Mouse (Mus musculus) limb, embryonic 11.5 days (tissue): Measurements from ENCODE around the gene Adam22. TPM values are rescaled to one million over a fixed set of nuclear protein-coding genes. Genes with fewer than 3 reads are reported as not detected.

Experiments
- ATAC-seq: fragments of 200-750 bp; cut with Nextera tagmentation; 2 replicates; pipeline ENCODE4 v1.8.0; 2017; ENCODE audit warnings: low read depth; ENCODE audit not compliant: insufficient number of reproducible peaks, low FRiP score, low TSS enrichment
- DNase-seq: peaks from one replicate; pipeline ENCODE4 v3.0.0-alpha.2; 2015; ENCODE audit warnings: low spot score
- H3K27ac ChIP-seq: fragments of 300-500 bp; sonication (generic); replicated peaks from 2 replicates; pipeline ENCODE4 v1.5.1; 2014; ENCODE audit warnings: low read depth, mild to moderate bottlenecking, low read length
- H3K27me3 ChIP-seq: fragments of 300-500 bp; sonication (generic); 2 replicates; pipeline ENCODE4 v1.6.1; 2014; ENCODE audit warnings: mild to moderate bottlenecking, low read length, mixed read lengths; ENCODE audit not compliant: control insufficient read depth, insufficient read depth
- H3K36me3 ChIP-seq: fragments of 300-500 bp; sonication (generic); 2 replicates; pipeline ENCODE4 v1.6.1; 2014; ENCODE audit warnings: mild to moderate bottlenecking, low read length, moderate library complexity, mixed read lengths; ENCODE audit not compliant: control insufficient read depth, insufficient read depth
- H3K4me1 ChIP-seq: fragments of 300-500 bp; sonication (generic); 2 replicates; pipeline ENCODE4 v1.6.1; 2014; ENCODE audit warnings: low read length, mixed read lengths; ENCODE audit not compliant: control insufficient read depth, insufficient read depth
- H3K4me2 ChIP-seq: fragments of 300-500 bp; sonication (generic); 2 replicates; pipeline ENCODE4 v1.6.1; 2014; ENCODE audit warnings: low read depth, mild to moderate bottlenecking, moderate library complexity; ENCODE audit not compliant: severe bottlenecking
- H3K4me3 ChIP-seq: fragments of 300-500 bp; sonication (generic); 2 replicates; pipeline ENCODE4 v1.5.1; 2014; ENCODE audit warnings: low read depth, low read length
- H3K9ac ChIP-seq: fragments of 300-500 bp; sonication (generic); 2 replicates; pipeline ENCODE4 v1.6.1; 2014; ENCODE audit warnings: mild to moderate bottlenecking, low read length
- H3K9me3 ChIP-seq: fragments of 300-500 bp; sonication (generic); 2 replicates; pipeline ENCODE4 v1.6.1; 2016; ENCODE audit warnings: low read length; ENCODE audit not compliant: control insufficient read depth
- WGBS: fragments of 180-500 bp; shearing (Covaris S2); extraction: QIAGEN DNeasy Blood & Tissue Kit; methylation state at CpG from one replicate; pipeline ENCODE4 v1.1.7; 2014; 5-methylcytosine and 5-hydroxymethylcytosine counted together
- polyA plus RNA-seq: library from polyadenylated mRNA; unstranded; fragments of >200 nt; fragmentation: Nextera tagmentation; extraction: Ambion mirVana; gene quantifications from 2 replicates; pipeline ENCODE4 v1.2.1, GENCODE M21; 2014

Adam22 gene
- polyA plus RNA-seq, 1 experiment from 2014 or later, result 7.3 TPM

DNA sequence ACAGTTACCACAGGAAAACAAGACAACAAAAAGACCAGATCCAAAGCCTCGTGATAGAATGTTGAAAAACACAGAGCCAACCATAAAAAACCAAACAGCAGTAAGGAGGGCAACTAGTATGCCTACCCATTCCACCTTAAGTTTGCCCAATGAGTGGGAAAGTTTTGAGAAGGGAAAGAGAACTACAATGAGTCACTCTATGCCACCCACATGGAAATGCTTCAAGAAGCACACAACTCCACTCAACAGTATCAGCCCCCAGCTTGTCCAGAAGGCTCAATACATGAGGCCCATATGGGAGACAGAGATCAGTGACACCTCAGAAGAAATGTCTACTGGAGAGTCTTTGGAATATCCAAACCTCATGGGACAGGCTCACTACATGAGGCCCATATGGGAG lies 187.3 kb downstream of the Adam22 start:
- Histone ChIP-seq H3K9ac (no peak overlapping the region), H3K4me3 (no peak overlapping the region), H3K4me1 (no peaks in the 10 kb centered on the region), H3K36me3 (no peaks in the 10 kb centered on the region), H3K27ac (no peak overlapping the region), H3K4me2 (no peak overlapping the region), H3K27me3 (no peaks in the 10 kb centered on the region), H3K9me3 (no peaks in the 10 kb centered on the region)
- 84% methylated on average over 1 of the region's 1 CpGs for WGBS
- DNase-seq (no peak), ATAC-seq (no peak)

DNA sequence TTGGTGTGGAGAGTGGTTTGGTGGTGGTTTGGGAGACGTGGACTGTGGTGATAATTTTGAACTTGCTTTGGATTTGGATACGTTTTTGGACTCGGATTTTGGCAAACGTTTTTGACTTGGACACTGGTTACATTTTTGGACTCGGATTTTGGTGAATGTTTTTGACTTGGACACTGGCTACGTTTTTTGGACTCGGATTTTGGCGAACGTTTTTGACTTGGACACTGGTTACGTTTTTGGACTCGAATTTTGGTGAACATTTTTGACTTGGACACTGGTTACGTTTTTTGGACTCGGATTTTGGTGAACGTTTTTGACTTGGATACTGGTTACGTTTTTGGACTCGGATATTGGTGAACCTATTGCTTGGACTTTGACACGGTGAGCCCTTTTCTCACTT lies 189.8 kb downstream of the Adam22 start:
- no peaks in the 10 kb centered on the region for H3K36me3 ChIP-seq
- no peaks in the 10 kb centered on the region for H3K4me1 ChIP-seq
- DNase-seq (no peak), ATAC-seq (no peak)
- H3K27ac ChIP-seq, result no peak overlapping the region
- no peaks in the 10 kb centered on the region for H3K9me3 ChIP-seq
- H3K4me2 ChIP-seq, result no peak overlapping the region
- H3K9ac ChIP-seq, result no peak overlapping the region
- no peaks in the 10 kb centered on the region for H3K27me3 ChIP-seq
- no peak overlapping the region for H3K4me3 ChIP-seq
- WGBS, result 91% methylated on average over 17 of the region's 17 CpGs

DNA sequence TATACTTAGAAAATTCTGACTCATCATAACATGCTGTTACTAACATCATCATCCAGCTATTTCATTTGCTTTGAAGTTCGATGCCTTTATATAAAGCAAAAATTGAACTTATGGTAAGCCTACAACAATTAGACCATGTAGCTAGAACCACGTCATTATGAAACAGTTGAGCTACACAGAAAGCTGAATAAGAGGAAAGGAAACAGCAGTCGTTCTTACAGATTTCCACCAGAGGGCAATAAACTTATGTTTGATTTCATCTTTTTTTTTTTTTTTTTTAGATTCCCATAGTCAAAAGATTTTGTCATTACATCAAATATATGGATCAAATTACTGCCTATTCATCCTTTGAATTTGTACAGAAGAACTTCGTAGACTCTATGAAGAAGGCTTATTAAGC lies 203.2 kb downstream of the Adam22 start:
- H3K4me2 ChIP-seq, result no peak overlapping the region
- H3K4me3 ChIP-seq, result no peak overlapping the region
- WGBS, result 66% methylated on average over 4 of the region's 4 CpGs
- H3K9ac ChIP-seq, result no peak overlapping the region
- no peak for ATAC-seq
- no peaks in the 10 kb centered on the region for H3K27me3 ChIP-seq
- no peak overlapping the region for H3K27ac ChIP-seq
- no peaks in the 10 kb centered on the region for H3K9me3 ChIP-seq
- no peak for DNase-seq
- H3K4me1 ChIP-seq, result no peaks in the 10 kb centered on the region
- no peaks in the 10 kb centered on the region for H3K36me3 ChIP-seq

DNA sequence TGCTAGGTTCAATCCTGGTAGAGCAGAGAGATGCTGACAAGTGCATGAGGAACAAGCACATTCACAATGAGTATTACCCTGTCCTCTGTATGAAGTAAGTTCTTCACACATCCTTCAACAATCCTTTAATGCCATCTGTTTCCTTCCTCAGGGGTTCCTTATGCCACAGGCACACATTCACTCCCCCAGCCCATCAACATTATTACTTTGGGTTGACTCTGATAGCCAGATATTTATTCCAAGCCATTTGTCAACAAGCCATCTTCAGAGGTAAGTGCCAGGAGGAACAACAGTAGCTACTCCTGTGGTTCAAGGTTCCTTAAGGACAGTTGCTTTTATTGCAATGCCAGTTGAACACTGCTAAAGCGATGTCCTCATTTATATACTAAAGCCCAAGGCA lies 216.3 kb downstream of the Adam22 start:
- H3K27ac ChIP-seq, result no peak overlapping the region
- H3K9me3 ChIP-seq, result no peaks in the 10 kb centered on the region
- H3K36me3 ChIP-seq, result no peaks in the 10 kb centered on the region
- no peak overlapping the region for H3K4me3 ChIP-seq
- H3K27me3 ChIP-seq, result no peaks in the 10 kb centered on the region
- ATAC-seq, result no peak
- no peak for DNase-seq
- 88% methylated on average over 1 of the region's 1 CpGs for WGBS
- no peak overlapping the region for H3K4me2 ChIP-seq
- no peak overlapping the region for H3K9ac ChIP-seq
- no peaks in the 10 kb centered on the region for H3K4me1 ChIP-seq

DNA sequence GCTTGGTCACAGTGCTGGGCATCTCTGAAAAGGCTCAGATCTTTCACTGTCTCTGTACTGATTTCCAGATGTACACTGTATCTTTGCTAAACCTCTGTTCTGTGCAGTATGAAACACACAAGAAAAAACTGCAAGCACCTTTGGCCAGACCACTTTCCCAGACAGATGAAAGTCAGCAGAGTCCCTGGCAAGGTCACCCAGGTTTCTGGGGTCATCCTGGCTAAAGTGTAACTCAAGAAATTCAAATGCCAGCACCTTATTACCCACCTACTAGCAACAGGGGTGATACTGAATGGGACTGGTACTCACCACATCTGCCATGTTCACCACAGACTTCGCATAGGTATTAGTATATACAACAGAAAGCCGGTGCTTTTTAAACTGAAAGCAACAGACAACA lies 221.8 kb downstream of the Adam22 start:
- DNase-seq (no peak), ATAC-seq (no peak)
- H3K9ac ChIP-seq, result no peak overlapping the region
- no peak overlapping the region for H3K4me2 ChIP-seq
- H3K36me3 ChIP-seq, result no peaks in the 10 kb centered on the region
- no peaks in the 10 kb centered on the region for H3K4me1 ChIP-seq
- H3K27me3 ChIP-seq, result no peaks in the 10 kb centered on the region
- H3K27ac ChIP-seq, result no peak overlapping the region
- H3K4me3 ChIP-seq, result no peak overlapping the region
- 91% methylated on average over 2 of the region's 2 CpGs for WGBS
- no peaks in the 10 kb centered on the region for H3K9me3 ChIP-seq

DNA sequence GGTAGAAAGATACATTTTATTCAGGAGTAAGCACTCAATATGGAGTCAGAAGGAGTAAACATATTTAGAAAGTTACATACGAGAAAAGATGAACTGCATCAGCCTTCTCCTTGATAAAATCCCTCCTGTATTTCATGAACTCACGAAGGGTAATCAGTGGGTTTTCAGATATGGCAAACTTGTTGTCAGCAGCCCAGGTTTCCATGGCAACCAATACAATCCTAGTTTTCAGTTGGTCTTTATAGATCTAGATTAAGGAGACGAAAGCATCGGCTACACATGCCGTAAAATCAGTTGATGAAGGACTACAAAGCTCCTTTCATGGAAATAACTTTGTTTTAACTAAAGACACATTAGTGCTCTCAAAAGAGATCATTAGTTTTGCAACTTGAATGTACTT lies 222.5 kb downstream of the Adam22 start:
- WGBS, result 63% methylated on average over 5 of the region's 5 CpGs

DNA sequence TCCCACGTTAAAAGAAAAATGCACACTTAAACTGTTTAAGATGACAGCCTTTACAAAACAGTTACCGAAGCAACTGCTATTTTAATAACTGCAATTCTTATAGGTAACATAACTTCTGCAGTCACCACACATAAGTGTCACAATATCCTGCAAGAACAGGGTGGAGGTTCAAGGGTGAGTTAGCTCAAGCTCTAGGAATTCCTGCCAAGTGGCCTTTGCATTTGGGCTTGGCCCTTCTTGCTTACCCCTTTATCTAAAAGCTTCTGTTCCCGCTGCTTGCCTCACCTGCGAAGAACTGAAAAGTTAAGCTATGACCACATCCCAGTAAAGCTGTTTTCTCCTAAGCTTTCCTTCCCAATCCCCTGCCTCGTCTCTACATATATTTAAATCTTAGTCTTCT lies 235.4 kb downstream of the Adam22 start:
- 81% methylated on average over 5 of the region's 5 CpGs for WGBS
- no peak overlapping the region for H3K27ac ChIP-seq
- ATAC-seq, result no peak

More for the DNA sequence above, 222.5 kb downstream of the Adam22 start:
- Histone ChIP-seq H3K4me3 (no peak overlapping the region), H3K4me1 (no peaks in the 10 kb centered on the region), H3K27me3 (no peaks in the 10 kb centered on the region), H3K4me2 (no peak overlapping the region), H3K36me3 (no peaks in the 10 kb centered on the region), H3K9me3 (no peaks in the 10 kb centered on the region), H3K27ac (no peak overlapping the region), H3K9ac (no peak overlapping the region)
- DNase-seq (no peak), ATAC-seq (no peak)

DNA sequence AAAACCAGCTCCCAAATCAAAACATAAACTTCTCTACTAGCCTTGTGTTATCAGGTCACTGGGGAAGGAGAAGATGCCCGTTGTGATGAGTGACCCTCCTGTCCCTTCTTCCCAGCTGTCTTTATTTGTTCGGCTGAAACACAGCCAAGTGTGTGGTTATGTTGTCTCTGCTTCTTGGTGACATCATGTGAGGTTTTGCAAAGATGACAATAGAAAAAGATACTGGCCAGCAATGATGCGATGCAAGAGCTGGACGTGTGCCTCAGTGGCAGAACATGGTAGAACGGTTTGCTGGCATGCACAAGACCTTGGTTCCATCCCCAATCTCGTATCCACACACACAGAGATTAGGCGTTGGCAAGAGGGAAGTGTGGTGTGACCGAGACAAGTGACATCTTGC lies 236.0 kb downstream of the Adam22 start:
- DNase-seq, result no peak
- H3K4me2 ChIP-seq, result no peak overlapping the region
- no peak for ATAC-seq
- no peak overlapping the region for H3K9ac ChIP-seq
- H3K4me3 ChIP-seq, result no peak overlapping the region
- H3K4me1 ChIP-seq, result no peaks in the 10 kb centered on the region
- no peak overlapping the region for H3K27ac ChIP-seq
- H3K27me3 ChIP-seq, result no peaks in the 10 kb centered on the region
- H3K9me3 ChIP-seq, result no peaks in the 10 kb centered on the region
- no peaks in the 10 kb centered on the region for H3K36me3 ChIP-seq
- 89% methylated on average over 8 of the region's 8 CpGs for WGBS

More for the DNA sequence above, 235.4 kb downstream of the Adam22 start:
- Histone ChIP-seq H3K27me3 (no peaks in the 10 kb centered on the region), H3K4me3 (no peak overlapping the region), H3K9ac (no peak overlapping the region), H3K36me3 (no peaks in the 10 kb centered on the region), H3K9me3 (no peaks in the 10 kb centered on the region), H3K4me2 (no peak overlapping the region), H3K4me1 (no peaks in the 10 kb centered on the region)
- DNase-seq, result no peak

DNA sequence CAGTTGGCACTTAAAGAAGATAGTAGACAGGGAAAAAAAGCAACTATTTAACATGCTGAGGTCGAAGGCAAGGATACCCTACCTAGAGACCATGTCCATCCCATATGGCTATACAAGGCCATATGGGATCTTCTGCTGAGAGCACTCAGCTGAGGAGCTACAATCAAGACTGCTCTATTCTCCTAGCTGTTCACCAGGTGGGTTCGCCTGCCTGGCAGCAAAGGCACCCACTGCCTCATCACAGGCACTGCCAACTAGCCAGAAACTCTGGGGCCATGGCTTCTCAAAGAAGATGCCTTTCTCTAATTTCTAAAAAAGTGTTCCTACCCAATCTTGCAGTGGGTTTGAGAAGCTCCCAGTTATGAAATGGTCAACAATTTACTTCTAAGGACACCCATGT lies 238.2 kb downstream of the Adam22 start:
- no peak overlapping the region for H3K4me2 ChIP-seq
- H3K27ac ChIP-seq, result no peak overlapping the region
- no peak for ATAC-seq
- H3K36me3 ChIP-seq, result no peaks in the 10 kb centered on the region
- WGBS, result 91% methylated on average over 2 of the region's 2 CpGs
- no peak for DNase-seq
- no peak overlapping the region for H3K4me3 ChIP-seq
- H3K9me3 ChIP-seq, result no peaks in the 10 kb centered on the region
- no peaks in the 10 kb centered on the region for H3K27me3 ChIP-seq
- H3K9ac ChIP-seq, result no peak overlapping the region
- no peaks in the 10 kb centered on the region for H3K4me1 ChIP-seq
